Mouse (Mus musculus): ENCODE measurements around the gene Tcf12. TPM values are rescaled to one million over a fixed set of nuclear protein-coding genes. Genes with fewer than 3 reads are reported as not detected.
A peak's percentile ranks its signal among the peaks of the same experiment; 100 is the strongest.

The Tcf12 gene
- polyA plus RNA-seq, 1 experiment from 2014 or later, result 103 TPM

DNA sequence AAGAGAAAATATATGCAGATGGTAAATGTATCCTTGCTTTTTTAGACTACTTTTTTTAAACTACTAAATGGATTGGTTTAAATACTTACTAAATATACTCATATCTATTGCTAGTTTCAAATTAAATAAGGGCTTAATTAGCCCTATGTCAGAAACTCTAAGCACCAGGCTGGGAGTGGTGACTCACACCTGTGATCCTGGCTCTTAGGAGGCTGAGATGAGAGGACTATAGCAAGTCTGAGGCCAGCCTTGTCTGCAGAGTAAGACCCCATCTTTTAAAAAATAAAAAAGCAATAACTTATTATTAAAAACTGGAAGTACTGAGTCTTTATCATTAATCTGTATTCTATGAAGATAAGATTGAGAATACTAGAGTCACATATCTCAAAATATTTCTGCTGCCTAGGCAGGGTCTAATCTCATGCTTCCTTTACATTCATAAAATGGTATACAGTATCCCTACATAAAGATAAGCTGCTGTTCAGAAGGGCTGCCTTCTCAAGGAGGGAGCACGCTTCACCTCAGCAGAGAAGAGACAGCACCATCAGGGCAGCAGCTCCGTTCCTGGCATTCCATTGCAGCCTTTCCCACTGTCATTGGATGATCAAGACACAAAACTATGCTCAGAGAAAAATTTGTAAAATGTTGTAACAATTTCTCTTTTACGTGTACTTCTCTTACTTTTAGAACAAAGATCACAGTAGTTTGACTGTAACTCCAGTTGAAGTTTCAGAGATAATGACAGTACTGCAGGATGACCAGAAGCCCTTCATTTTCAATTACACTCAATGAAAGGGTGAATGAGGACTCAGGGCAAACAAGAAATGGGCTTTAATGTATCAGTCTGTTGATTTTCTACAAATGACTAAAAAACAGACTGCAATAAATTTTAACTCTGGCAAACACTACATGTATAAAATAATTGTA is 181.0 kb downstream of the Tcf12 start:
- H3K4me2 ChIP-seq, result no peak overlapping the region
- ATAC-seq (ENCODE audit: insufficient read depth) (no peak), DNase-seq (no peak)
- H3K27ac ChIP-seq (ENCODE audit: low read depth), result no peak overlapping the region
- no peaks in the 10 kb centered on the region for H3K27me3 ChIP-seq (ENCODE audit: insufficient read depth, low read length)
- H3K36me3 ChIP-seq (ENCODE audit: insufficient read depth), result 0 out of 2 replicates have a peak, but pooled peaks cover 3% of the 10 kb centered on the region
- no peak overlapping the region for H3K4me3 ChIP-seq (ENCODE audit: low read depth, low read length)
- H3K9me3 ChIP-seq (ENCODE audit: low read depth, low read length), result no peaks in the 10 kb centered on the region
- H3K9ac ChIP-seq, result no peak overlapping the region
- no peaks in the 10 kb centered on the region for H3K4me1 ChIP-seq (ENCODE audit: insufficient read depth)
- no peak for TF ChIP-seq CTCF (IDR thresholded peaks at IDR 0.05; ENCODE audit: low read depth)
- 69% methylated on average over 3 of the region's 3 CpGs for WGBS

DNA sequence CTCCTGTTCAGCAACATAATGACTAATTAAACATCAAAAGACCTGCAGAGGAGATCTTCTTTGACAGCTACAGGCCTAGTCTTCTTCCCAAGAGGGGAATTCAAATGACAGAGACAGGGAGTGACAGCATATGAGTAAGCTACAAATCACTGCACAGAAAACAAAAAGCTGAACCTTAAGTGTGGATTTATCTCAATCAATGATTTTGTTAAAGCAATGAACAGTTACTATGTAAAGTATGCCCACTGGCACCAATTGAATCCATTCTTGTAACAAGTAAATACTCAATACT is 195.1 kb downstream of the Tcf12 start:
- no peaks in the 10 kb centered on the region for H3K27me3 ChIP-seq (ENCODE audit: insufficient read depth, low read length)
- TF ChIP-seq CTCF (IDR thresholded peaks at IDR 0.05; ENCODE audit: low read depth), result no peak
- H3K4me3 ChIP-seq (ENCODE audit: low read depth, low read length), result no peak overlapping the region
- DNase-seq, result no peak
- no peak for ATAC-seq (ENCODE audit: insufficient read depth)
- H3K9me3 ChIP-seq (ENCODE audit: low read depth, low read length), result no peaks in the 10 kb centered on the region
- 0 out of 2 replicates have a peak, but pooled peaks cover 3% of the 10 kb centered on the region for H3K4me1 ChIP-seq (ENCODE audit: insufficient read depth)
- H3K36me3 ChIP-seq (ENCODE audit: insufficient read depth), result peaks cover 7% of the 10 kb centered on the region; the same call in 1 of the 2 replicates
- no peak overlapping the region for H3K4me2 ChIP-seq
- H3K27ac ChIP-seq (ENCODE audit: low read depth), result peak overlapping the region; percentile 59; the same call in 1 of the 2 replicates
- H3K9ac ChIP-seq, result no peak overlapping the region

DNA sequence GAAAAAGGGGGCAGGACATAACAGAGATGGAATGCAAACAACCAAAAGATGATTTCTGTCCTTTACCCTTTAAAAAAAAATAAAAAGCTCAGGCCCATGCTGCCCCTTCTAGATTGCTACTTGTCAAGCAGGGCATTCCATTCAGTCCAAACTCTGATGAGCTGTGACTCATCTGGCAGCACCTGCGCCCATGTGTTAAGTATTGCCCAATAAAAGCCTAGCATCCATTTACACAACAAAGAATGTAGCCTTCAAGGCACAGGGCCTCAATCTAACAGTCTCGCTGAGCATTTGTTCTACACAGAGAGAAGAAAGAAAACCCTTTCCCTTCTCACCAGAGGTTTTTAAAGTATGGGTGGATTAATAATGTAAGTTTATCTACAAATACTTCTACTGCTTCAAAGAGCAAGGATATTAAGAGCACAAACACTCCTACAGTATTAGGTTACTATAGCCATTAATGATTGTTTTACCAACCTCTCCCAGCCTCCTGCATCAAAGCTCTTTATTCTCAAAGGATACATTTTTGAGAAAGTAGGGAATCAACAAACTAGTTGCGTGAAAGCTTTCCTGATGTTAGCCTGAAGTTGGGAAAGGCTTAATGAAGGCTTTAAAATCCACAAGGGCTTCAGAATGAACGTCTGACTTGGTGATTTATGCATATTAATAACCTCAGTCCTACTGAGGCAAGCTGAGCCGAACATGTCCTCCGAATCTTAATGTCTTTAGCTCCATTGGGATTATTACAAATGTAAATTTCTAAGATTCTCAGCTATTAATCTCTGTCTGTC is 195.6 kb downstream of the Tcf12 start:
- ATAC-seq (ENCODE audit: insufficient read depth) (peak; percentile 31; the same call in 1 of the 2 replicates), DNase-seq (peak; percentile 34)
- Histone ChIP-seq H3K27ac (ENCODE audit: low read depth) (peak overlapping the region; percentile 59; the same call in 1 of the 2 replicates), H3K9me3 (ENCODE audit: low read depth, low read length) (no peaks in the 10 kb centered on the region), H3K27me3 (ENCODE audit: insufficient read depth, low read length) (no peaks in the 10 kb centered on the region), H3K4me1 (ENCODE audit: insufficient read depth) (0 out of 2 replicates have a peak, but pooled peaks cover 3% of the 10 kb centered on the region), H3K4me3 (ENCODE audit: low read depth, low read length) (no peak overlapping the region), H3K36me3 (ENCODE audit: insufficient read depth) (peaks cover 7% of the 10 kb centered on the region; the same call in 1 of the 2 replicates), H3K4me2 (no peak overlapping the region), H3K9ac (no peak overlapping the region)
- 51% methylated on average over 6 of the region's 6 CpGs for WGBS
- TF ChIP-seq CTCF (IDR thresholded peaks at IDR 0.05; ENCODE audit: low read depth), result no peak

DNA sequence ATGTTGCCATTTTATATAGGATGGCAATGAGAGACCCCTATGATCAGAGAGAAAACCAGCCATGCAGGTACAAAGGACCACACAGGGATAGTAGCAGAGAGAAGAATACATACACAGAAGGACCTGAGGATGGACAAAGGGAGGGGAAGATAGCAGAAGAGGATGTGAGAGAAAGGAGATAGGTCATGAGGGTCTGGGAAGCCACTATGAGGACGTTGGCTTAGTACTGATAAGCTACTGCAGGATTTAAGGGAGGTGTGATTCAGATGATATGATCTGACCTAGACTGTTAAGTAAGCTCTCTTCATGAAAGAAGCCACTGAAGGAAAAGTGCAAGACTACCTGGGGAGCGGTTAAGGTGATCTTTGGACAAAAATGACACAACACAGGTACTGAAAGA is 205.1 kb downstream of the Tcf12 start:
- Histone ChIP-seq H3K4me2 (no peak overlapping the region), H3K9me3 (ENCODE audit: low read depth, low read length) (no peaks in the 10 kb centered on the region), H3K4me1 (ENCODE audit: insufficient read depth) (no peaks in the 10 kb centered on the region), H3K27me3 (ENCODE audit: insufficient read depth, low read length) (no peaks in the 10 kb centered on the region), H3K4me3 (ENCODE audit: low read depth, low read length) (no peak overlapping the region), H3K9ac (no peak overlapping the region), H3K27ac (ENCODE audit: low read depth) (no peak overlapping the region), H3K36me3 (ENCODE audit: insufficient read depth) (peaks cover 19% of the 10 kb centered on the region)
- ATAC-seq (ENCODE audit: insufficient read depth) (no peak), DNase-seq (no peak)
- TF ChIP-seq CTCF (IDR thresholded peaks at IDR 0.05; ENCODE audit: low read depth), result no peak
- 51% methylated on average over 2 of the region's 2 CpGs for WGBS

DNA sequence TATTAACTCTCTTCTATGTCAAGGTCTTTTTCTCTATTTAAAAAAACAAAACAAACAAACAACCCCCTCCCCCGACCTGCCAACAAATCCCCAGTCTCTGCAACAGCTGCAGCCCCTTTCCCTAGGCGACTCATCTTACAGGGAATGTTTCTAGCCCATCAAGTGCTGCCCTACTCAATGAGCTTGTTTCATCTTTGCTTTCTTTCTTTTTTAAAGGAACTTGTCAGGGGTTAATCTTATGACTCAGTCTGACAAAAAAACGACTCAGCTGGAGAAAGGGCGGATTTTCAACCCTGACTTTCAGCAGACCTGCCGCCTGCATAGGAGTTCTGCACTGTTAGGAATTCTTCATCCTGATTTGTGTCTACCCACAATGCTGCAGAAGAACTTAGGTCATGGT is 212.8 kb downstream of the Tcf12 start:
- ATAC-seq (ENCODE audit: insufficient read depth) (no peak), DNase-seq (no peak)
- Histone ChIP-seq H3K36me3 (ENCODE audit: insufficient read depth) (no peaks in the 10 kb centered on the region), H3K27me3 (ENCODE audit: insufficient read depth, low read length) (no peaks in the 10 kb centered on the region), H3K4me1 (ENCODE audit: insufficient read depth) (no peaks in the 10 kb centered on the region; the same call in 1 of the 2 replicates), H3K9ac (no peak overlapping the region), H3K4me3 (ENCODE audit: low read depth, low read length) (no peak overlapping the region), H3K9me3 (ENCODE audit: low read depth, low read length) (no peaks in the 10 kb centered on the region), H3K4me2 (no peak overlapping the region), H3K27ac (ENCODE audit: low read depth) (peak overlapping the region; percentile 61; the same call in 1 of the 2 replicates)
- TF ChIP-seq CTCF (IDR thresholded peaks at IDR 0.05; ENCODE audit: low read depth), result no peak
- 28% methylated on average over 5 of the region's 5 CpGs for WGBS

DNA sequence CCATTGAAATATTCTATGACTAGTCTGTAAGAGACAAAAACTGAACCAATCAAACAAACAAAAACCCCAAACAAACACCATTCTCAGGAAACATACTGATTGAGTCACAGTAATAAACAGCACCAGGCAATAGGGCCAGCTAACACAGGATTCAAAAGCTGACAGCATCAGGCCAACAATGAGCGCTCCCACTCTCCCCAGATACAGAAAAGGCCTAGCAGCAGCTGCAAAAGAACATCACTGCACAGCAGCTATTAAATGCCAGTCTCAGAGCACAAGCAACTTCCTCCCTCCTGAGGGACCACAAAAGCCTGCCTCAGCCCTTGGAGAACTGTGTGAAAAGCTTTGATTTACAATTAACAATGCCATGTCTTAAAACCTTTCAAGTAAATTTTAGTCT is 214.3 kb downstream of the Tcf12 start:
- 50% methylated on average over 1 of the region's 1 CpGs for WGBS

More for the DNA sequence above, 214.3 kb downstream of the Tcf12 start:
- peak; percentile 49 for DNase-seq
- H3K4me1 ChIP-seq (ENCODE audit: insufficient read depth), result no peaks in the 10 kb centered on the region; the same call in none of the 2 replicates
- no peak for ATAC-seq (ENCODE audit: insufficient read depth)
- no peak overlapping the region for H3K4me2 ChIP-seq
- H3K27ac ChIP-seq (ENCODE audit: low read depth), result peak overlapping the region; percentile 72; the same call in 1 of the 2 replicates
- H3K27me3 ChIP-seq (ENCODE audit: insufficient read depth, low read length), result no peaks in the 10 kb centered on the region
- H3K9ac ChIP-seq, result no peak overlapping the region
- H3K9me3 ChIP-seq (ENCODE audit: low read depth, low read length), result no peaks in the 10 kb centered on the region
- TF ChIP-seq CTCF (IDR thresholded peaks at IDR 0.05; ENCODE audit: low read depth), result no peak
- H3K36me3 ChIP-seq (ENCODE audit: insufficient read depth), result no peaks in the 10 kb centered on the region
- H3K4me3 ChIP-seq (ENCODE audit: low read depth, low read length), result no peak overlapping the region

Data from lung, embryonic 14.5 days (tissue).